Mouse (Mus musculus) C2C12 (cell line): Measurements from ENCODE around the gene Gpsm2. TPM values are rescaled to one million over a fixed set of nuclear protein-coding genes. Genes with fewer than 3 reads are reported as not detected.

Experiments
- H3K27me3 ChIP-seq: one replicate; pipeline ENCODE4 v1.6.1; 2011; ENCODE audit not compliant: control insufficient read depth, insufficient read depth, insufficient read length
- H3K36me3 ChIP-seq: one replicate; pipeline ENCODE4 v1.6.1; 2011; ENCODE audit not compliant: control insufficient read depth, insufficient read depth
- H3K4me3 ChIP-seq: one replicate; pipeline ENCODE4 v1.5.1; 2011; ENCODE audit warnings: mild to moderate bottlenecking, control low read depth; ENCODE audit not compliant: poor library complexity, insufficient read depth, severe bottlenecking
- H3K79me2 ChIP-seq: one replicate; pipeline ENCODE4 v1.6.1; 2011; ENCODE audit not compliant: control insufficient read depth, insufficient read depth
- H3K79me3 ChIP-seq: one replicate; pipeline ENCODE4 v1.6.1; 2011; ENCODE audit warnings: low read depth, control low read depth
- H3ac ChIP-seq: one replicate; pipeline ENCODE3; 2011; ENCODE audit warnings: low read depth; ENCODE audit not compliant: control insufficient read depth, insufficient read length
- CEBPB ChIP-seq: IDR thresholded peaks from one replicate; pipeline ENCODE4 v1.6.1; 2011; ENCODE audit warnings: low read depth, mild to moderate bottlenecking, control low read depth, moderate library complexity
- CTCF ChIP-seq: IDR thresholded peaks from one replicate; pipeline ENCODE4 v1.5.1; 2011; ENCODE audit not compliant: control insufficient read depth, insufficient read depth, insufficient read length
- FOSL1 ChIP-seq: IDR thresholded peaks from one replicate; pipeline ENCODE4 v1.8.0; 2011; ENCODE audit warnings: mild to moderate bottlenecking, low read length; ENCODE audit not compliant: poor library complexity, insufficient read depth, severe bottlenecking
- MAX ChIP-seq: IDR thresholded peaks from one replicate; pipeline ENCODE4 v1.6.1; 2011; ENCODE audit warnings: mild to moderate bottlenecking, control low read depth
- MYOD1 ChIP-seq: IDR thresholded peaks from one replicate; pipeline ENCODE4 v1.6.1; 2011; ENCODE audit warnings: low read depth; ENCODE audit not compliant: control insufficient read depth, insufficient read length
- MYOG ChIP-seq: IDR thresholded peaks from one replicate; pipeline ENCODE4 v1.6.1; 2011; ENCODE audit not compliant: control insufficient read depth, insufficient read length; ENCODE audit errors: extremely low read depth
- USF1 ChIP-seq: IDR thresholded peaks from one replicate; pipeline ENCODE4 v1.6.1; 2011; ENCODE audit warnings: low read depth, mild to moderate bottlenecking, control low read depth, moderate library complexity
- long read RNA-seq, 2 experiments: library from polyadenylated mRNA; unstranded; transcript quantifications; one replicate each; pipeline ENCODE4 v2.0.0; 2019 to 2020
- polyA plus RNA-seq: library from polyadenylated mRNA; unstranded; fragments of >200 nt; fragmentation: generic; extraction: Trizol; gene quantifications from one replicate; pipeline ENCODE4 v1.2.1, GENCODE M21; 2012; ENCODE audit warnings: missing spikeins

Gene Gpsm2
- 29.0 TPM for polyA plus RNA-seq
- long read RNA-seq, experiment 1, transcript Gpsm2-201 (15 exons, 3,498 nt) = major isoform, 20 of 51 reads
- long read RNA-seq, experiment 1, partial matches to known transcripts = 0 of 51 reads
- long read RNA-seq, experiment 1, other reads (novel, unspliced or antisense) = 31 of 51 reads
- long read RNA-seq, experiment 2, transcript Gpsm2-201 (15 exons, 3,498 nt) = major isoform, 369 of 727 reads
- long read RNA-seq, experiment 2, partial matches to known transcripts = 10 of 727 reads
- long read RNA-seq, experiment 2, other reads (novel, unspliced or antisense) = 348 of 727 reads

- Histone ChIP-seq H3K79me2 (peaks cover 46% of the 10 kb centered on the region), H3K79me3 (peaks cover 40% of the 10 kb centered on the region), H3ac (peak within 1 kb of the TSS; percentile 85), H3K4me3 (peak within 1 kb of the TSS; percentile 78), H3K27me3 (no peaks in the 10 kb centered on the region), H3K36me3 (peaks cover 3% of the 10 kb centered on the region)
- TF ChIP-seq FOSL1 = no peak
- TF ChIP-seq USF1 = peak; percentile 93
Measured at GRCm38 (mm10) chr3:108722036-108722872, at the start of gene Gpsm2. Gene Gpsm2 (minus strand): TSS chr3:108722309.

GRCm38 (mm10) chr3:108770725-108771368, 48.7 kb upstream of the Gpsm2 start:
- H3K4me3 ChIP-seq = no peak overlapping the region
- H3K79me2 ChIP-seq = no peaks in the 10 kb centered on the region
- no peak for TF ChIP-seq MYOG
- TF ChIP-seq USF1 = no peak
- peak; percentile 69 for TF ChIP-seq MAX
- no peak for TF ChIP-seq FOSL1
- TF ChIP-seq MYOD1 = peak; percentile 51
- peak; percentile 22 for TF ChIP-seq CTCF
- peak; percentile 60 for TF ChIP-seq CEBPB
- no peaks in the 10 kb centered on the region for H3K79me3 ChIP-seq
- H3K36me3 ChIP-seq = no peaks in the 10 kb centered on the region
- H3K27me3 ChIP-seq = no peaks in the 10 kb centered on the region
- peak overlapping the region; percentile 34 for H3ac ChIP-seq

- Histone ChIP-seq H3K79me2 (no peaks in the 10 kb centered on the region), H3ac (no peak overlapping the region), H3K27me3 (no peaks in the 10 kb centered on the region), H3K36me3 (no peaks in the 10 kb centered on the region), H3K79me3 (no peaks in the 10 kb centered on the region), H3K4me3 (no peak overlapping the region)
- no peak for TF ChIP-seq MYOD1
- TF ChIP-seq MYOG = no peak
- TF ChIP-seq CTCF = no peak
- TF ChIP-seq CEBPB = no peak
- no peak for TF ChIP-seq MAX
- no peak for TF ChIP-seq FOSL1
- TF ChIP-seq USF1 = no peak
Measured at GRCm38 (mm10) chr3:108769547-108769946, 47.4 kb upstream of the Gpsm2 start.

- H3K4me3 ChIP-seq = no peak overlapping the region
- no peaks in the 10 kb centered on the region for H3K79me3 ChIP-seq
- TF ChIP-seq MAX = peak; percentile 71
- TF ChIP-seq MYOG = no peak
- TF ChIP-seq FOSL1 = peak; percentile 48
- peak; percentile 20 for TF ChIP-seq CEBPB
- no peak for TF ChIP-seq USF1
- no peak for TF ChIP-seq CTCF
- peak; percentile 97 for TF ChIP-seq MYOD1
- no peaks in the 10 kb centered on the region for H3K36me3 ChIP-seq
- H3K79me2 ChIP-seq = no peaks in the 10 kb centered on the region
- H3K27me3 ChIP-seq = no peaks in the 10 kb centered on the region
- no peak overlapping the region for H3ac ChIP-seq
Measured at GRCm38 (mm10) chr3:108767416-108767815, 45.3 kb upstream of the Gpsm2 start.

- no peaks in the 10 kb centered on the region for H3K79me2 ChIP-seq
- no peaks in the 10 kb centered on the region for H3K79me3 ChIP-seq
- H3K27me3 ChIP-seq = no peaks in the 10 kb centered on the region
- H3K36me3 ChIP-seq = no peaks in the 10 kb centered on the region
- no peak overlapping the region for H3K4me3 ChIP-seq
- TF ChIP-seq USF1 (peak; percentile 92), MAX (peak; percentile 93), FOSL1 (peak; percentile 8), MYOD1 (peak; percentile 20), MYOG (no peak), CEBPB (no peak), CTCF (no peak)
- no peak overlapping the region for H3ac ChIP-seq
Measured at GRCm38 (mm10) chr3:108766943-108767342, 44.8 kb upstream of the Gpsm2 start.
